Mouse (Mus musculus): ENCODE measurements around the gene Gm7029.

- TF ChIP-seq POLR2A (IDR thresholded peaks at IDR 0.05; ENCODE audit: insufficient read depth, low read depth, low read length) = no peak
- TF ChIP-seq CTCF (IDR thresholded peaks at IDR 0.05) = peak; percentile 75
- 0 out of 2 replicates have a peak, but pooled peaks have one; percentile 22 for TF ChIP-seq EP300 (IDR thresholded peaks at IDR 0.05; ENCODE audit: insufficient read depth, low read depth, low read length)
Observed at GRCm38 (mm10) chr17:33897114-33897794, 23.6 kb downstream of the Gm7029 start.
